Mouse (Mus musculus) erythroblast, embryonic 14.5 days (primary cell): ENCODE measurements around the gene Tmc2. TPM values are rescaled to one million over a fixed set of nuclear protein-coding genes. Genes with fewer than 3 reads are reported as not detected.

ENCODE experiments used
- H3K27me3 ChIP-seq: 2 replicates; pipeline ENCODE4 v1.6.1; 2012; ENCODE audit warnings: inconsistent platforms; ENCODE audit not compliant: control insufficient read depth
- H3K36me3 ChIP-seq: 2 replicates; pipeline ENCODE4 v1.6.1; 2012; ENCODE audit warnings: mild to moderate bottlenecking, inconsistent platforms; ENCODE audit not compliant: control insufficient read depth
- H3K4me1 ChIP-seq: 2 replicates; pipeline ENCODE4 v1.6.1; 2012; ENCODE audit warnings: inconsistent platforms; ENCODE audit not compliant: control insufficient read depth
- H3K4me3 ChIP-seq: replicated peaks from 2 replicates; pipeline ENCODE3; 2012; ENCODE audit warnings: moderate library complexity, mild to moderate bottlenecking, inconsistent platforms
- H3K9me3 ChIP-seq: 2 replicates; pipeline ENCODE4 v1.6.1; 2012; ENCODE audit warnings: low read length, inconsistent platforms, mixed read lengths; ENCODE audit not compliant: control insufficient read depth
- GATA1 ChIP-seq: IDR thresholded peaks from 2 replicates; pipeline ENCODE4 v1.6.1; 2012; ENCODE audit warnings: low read length, inconsistent platforms, mixed read lengths
- TAL1 ChIP-seq: IDR thresholded peaks from 3 replicates; pipeline ENCODE4 v1.6.1; 2012; ENCODE audit warnings: low read length, inconsistent platforms, mixed read lengths
- polyA plus RNA-seq: library from polyadenylated mRNA; stranded (reverse); fragments of >175 nt; gene quantifications from 2 replicates; pipeline ENCODE4 v1.2.3, GENCODE M21; 2012

The Tmc2 gene
- polyA plus RNA-seq, 1 experiment: not detected

DNA sequence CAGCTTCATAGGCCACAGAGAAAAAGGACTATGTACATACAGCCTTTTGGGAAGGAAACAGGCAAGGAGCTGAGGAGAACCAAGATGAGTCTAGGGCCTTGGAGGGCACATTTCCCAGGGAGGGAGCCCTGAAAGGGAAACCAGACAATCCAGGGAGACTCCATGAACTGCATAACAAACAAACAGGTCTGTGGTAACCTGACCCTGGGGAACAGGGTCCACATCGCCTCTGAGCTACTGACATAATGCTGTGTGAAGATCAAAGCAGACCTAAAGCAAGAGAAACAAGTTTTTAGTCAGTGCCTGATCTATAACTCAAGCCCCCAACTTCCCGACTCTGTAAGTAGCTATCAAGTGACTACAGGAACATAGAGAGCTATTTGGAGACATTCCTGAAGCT is 23.3 kb upstream of the Tmc2 start:
- Histone ChIP-seq H3K36me3 (peaks cover 98% of the 10 kb centered on the region), H3K4me3 (no peak overlapping the region), H3K9me3 (no peaks in the 10 kb centered on the region), H3K27me3 (no peaks in the 10 kb centered on the region), H3K4me1 (peaks cover 7% of the 10 kb centered on the region)
- no peak for TF ChIP-seq GATA1
- TF ChIP-seq TAL1: no peak

DNA sequence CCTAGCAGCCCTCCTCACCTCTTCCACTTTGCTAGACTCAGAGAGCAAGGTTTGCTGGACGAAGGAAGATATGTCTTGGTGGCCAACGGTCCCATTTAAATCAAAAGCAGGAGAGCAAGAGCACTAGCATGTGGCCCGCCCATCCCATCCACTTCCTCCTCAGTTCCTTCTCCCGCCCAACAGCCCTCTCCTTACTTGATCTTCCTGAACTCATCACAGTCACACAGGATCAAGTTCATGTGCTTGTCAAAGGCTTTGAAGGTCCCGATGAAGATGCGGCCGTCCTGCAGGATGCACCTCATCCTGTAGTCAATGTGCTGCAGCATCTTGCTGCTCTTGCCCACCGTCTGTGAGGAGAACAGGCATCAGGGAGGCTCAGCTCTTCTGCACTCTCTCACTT is 18.2 kb upstream of the Tmc2 start:
- peaks cover 59% of the 10 kb centered on the region for H3K36me3 ChIP-seq
- no peaks in the 10 kb centered on the region for H3K9me3 ChIP-seq
- peaks cover 32% of the 10 kb centered on the region for H3K4me1 ChIP-seq
- TF ChIP-seq GATA1 (no peak), TAL1 (no peak)
- no peaks in the 10 kb centered on the region for H3K27me3 ChIP-seq
- H3K4me3 ChIP-seq: peak overlapping the region; percentile 99

DNA sequence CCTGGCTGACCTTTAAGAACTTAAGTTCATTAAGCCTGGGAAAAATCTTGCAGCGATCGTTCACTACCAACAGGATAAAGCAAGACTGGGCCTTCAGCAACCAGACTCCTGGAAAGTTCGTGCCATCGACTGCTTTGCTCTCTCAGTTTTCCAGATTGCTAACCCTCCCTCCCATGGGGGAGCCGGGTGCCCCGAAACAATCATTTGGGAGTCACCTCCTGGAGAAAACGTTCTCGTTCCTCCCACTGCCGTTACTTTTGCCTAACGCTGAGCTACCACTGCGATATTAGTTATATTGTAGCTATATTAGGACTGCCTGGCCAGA is 16.7 kb upstream of the Tmc2 start:
- H3K27me3 ChIP-seq: no peaks in the 10 kb centered on the region
- H3K36me3 ChIP-seq: peaks cover 44% of the 10 kb centered on the region
- H3K4me1 ChIP-seq: peaks cover 32% of the 10 kb centered on the region
- TF ChIP-seq TAL1 (no peak), GATA1 (no peak)
- no peaks in the 10 kb centered on the region for H3K9me3 ChIP-seq
- H3K4me3 ChIP-seq: peak overlapping the region; percentile 99

DNA sequence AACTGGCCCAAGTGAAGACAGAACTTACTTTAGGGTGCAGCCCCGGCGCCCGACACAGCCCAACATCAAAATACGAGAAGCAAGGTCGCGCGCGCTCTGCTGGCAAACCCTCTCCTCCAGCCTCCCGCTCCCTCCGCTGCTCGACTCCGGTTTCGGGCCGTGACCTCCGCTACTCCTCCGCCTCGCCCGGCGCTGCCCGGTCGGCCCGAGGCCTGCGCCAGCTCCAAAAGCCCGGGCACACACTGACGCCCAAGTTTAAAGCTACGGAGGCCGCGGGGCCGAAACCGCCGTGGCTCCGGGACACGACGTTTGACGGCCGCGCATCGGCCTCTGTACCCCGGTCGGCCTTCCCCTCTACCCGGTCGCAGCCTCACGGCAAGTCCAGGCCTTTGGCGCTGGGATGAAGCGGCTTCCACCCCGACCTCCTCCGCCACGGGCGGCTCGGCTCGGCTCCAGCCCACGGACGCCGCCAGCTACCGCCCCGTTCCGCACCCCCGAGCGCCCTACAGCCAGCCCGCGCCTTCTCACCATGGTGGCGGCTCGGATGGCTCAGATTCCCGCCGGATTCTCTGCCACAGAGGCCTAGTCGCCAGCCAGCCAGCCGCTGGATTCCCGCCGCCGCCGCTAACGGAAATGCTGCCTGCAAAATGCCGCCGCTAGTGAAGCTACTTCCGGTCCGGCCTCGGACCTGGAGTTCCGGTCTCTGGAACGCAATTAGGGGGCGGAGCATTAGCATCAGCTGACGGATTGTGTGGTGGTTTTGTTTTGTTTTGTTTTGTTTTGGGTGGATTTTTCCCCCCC is 16.1 kb upstream of the Tmc2 start, which contains the start of gene Snrpb:
Gene Snrpb, minus strand, starts transcription at position 698 of the 801 bp plus-strand sequence.
- Histone ChIP-seq H3K4me1 (peaks cover 32% of the 10 kb centered on the region), H3K4me3 (peak within 1 kb of the TSS; percentile 99), H3K27me3 (peaks cover 3% of the 10 kb centered on the region; the same call in 1 of the 2 replicates), H3K36me3 (peaks cover 38% of the 10 kb centered on the region), H3K9me3 (no peaks in the 10 kb centered on the region)
- TF ChIP-seq GATA1: no peak

DNA sequence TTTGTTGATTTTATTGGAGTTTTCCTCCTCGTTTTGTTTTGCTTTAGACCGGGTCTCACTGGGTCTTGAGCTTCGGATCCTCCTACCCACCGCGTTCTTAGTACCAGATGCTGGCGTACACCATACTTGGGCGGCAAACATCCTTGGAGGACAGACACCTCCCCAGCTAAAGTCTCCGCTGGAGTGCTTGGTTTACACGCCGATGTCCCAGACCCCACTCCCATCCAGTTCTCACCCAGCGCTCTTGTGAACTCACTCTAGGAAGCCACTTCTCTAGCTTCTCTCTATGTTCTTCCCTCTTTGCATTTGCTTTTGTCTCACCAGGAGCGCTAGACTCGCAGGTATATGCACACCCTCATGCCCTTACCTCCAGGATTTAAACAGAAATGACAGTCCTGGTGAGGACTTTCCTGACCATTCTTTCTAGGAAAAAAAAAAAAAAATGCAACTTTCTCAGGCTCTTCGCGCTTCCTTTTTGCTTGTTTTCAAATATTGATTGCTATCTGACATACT is 15.4 kb upstream of the Tmc2 start:
- Histone ChIP-seq H3K4me3 (peak overlapping the region; percentile 99), H3K36me3 (peaks cover 32% of the 10 kb centered on the region), H3K27me3 (peaks cover 4% of the 10 kb centered on the region; the same call in 1 of the 2 replicates), H3K9me3 (no peaks in the 10 kb centered on the region), H3K4me1 (peaks cover 32% of the 10 kb centered on the region)
- TF ChIP-seq TAL1: no peak
- TF ChIP-seq GATA1: no peak

DNA sequence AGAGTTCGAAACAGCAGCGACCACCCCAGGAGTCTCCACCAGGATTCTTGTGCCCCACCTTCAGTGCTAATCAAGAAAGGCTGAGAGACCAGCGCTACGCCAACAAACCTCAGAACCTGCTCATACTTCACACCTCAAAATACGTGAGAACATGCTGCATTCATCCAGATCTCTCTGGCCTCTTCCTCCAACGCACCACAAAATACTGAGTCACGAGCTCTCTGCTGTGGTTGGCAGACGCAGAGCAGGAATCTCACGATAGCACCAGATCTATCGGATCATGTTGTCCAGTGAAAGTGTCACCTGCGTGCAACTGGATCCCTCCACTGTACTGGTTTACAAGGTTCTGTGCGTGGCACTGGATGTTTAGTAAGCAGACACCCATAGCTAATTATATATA is 6.6 kb upstream of the Tmc2 start:
- Histone ChIP-seq H3K4me1 (no peaks in the 10 kb centered on the region), H3K27me3 (peaks cover 9% of the 10 kb centered on the region), H3K4me3 (no peak overlapping the region), H3K36me3 (no peaks in the 10 kb centered on the region), H3K9me3 (no peaks in the 10 kb centered on the region)
- TF ChIP-seq TAL1 (no peak), GATA1 (no peak)

DNA sequence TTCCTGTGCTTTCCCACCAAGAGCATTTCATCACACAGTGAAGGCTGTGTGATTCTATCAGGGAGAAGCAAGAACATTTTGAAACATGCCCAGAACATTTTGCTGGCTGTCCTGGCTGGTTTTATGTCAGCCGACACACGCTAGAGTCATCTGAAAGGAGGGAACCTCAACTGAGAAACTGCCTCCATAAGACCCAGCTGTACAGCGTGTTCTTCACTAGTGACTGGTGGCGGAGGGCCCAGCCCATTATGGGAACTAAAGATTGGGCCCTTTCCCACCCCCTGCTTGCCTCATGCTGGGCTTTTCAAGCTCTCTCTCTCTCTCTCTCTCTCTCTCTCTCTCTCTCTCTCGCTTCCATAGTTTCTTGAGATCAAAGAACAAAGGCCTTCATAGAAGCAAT is 6.0 kb downstream of the Tmc2 start:
- TF ChIP-seq TAL1 (no peak), GATA1 (no peak)
- Histone ChIP-seq H3K27me3 (no peaks in the 10 kb centered on the region), H3K9me3 (peaks cover 4% of the 10 kb centered on the region), H3K4me3 (no peak overlapping the region), H3K36me3 (no peaks in the 10 kb centered on the region), H3K4me1 (no peaks in the 10 kb centered on the region)

DNA sequence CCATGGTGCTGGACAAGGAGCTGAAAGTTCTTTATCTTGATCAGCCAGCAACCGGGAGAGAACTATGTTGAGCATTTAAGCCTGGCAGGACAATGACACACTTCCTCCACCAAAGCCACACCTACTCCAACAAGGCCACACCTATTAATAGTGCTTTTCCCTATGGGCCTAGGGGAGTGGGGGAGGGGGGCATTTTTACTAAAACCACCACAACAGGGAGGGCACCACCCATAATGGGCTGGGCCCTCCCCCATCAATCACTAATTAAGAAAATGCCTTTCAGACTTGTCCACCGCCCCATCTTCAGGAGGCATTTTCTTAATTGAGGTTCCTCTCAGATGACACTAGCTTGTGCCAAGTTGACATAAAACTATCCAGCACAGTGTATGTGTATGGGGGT is 12.4 kb downstream of the Tmc2 start:
- no peak overlapping the region for H3K4me3 ChIP-seq
- peaks cover 4% of the 10 kb centered on the region for H3K9me3 ChIP-seq
- TF ChIP-seq GATA1: no peak
- TF ChIP-seq TAL1: no peak
- H3K27me3 ChIP-seq: no peaks in the 10 kb centered on the region
- H3K36me3 ChIP-seq: no peaks in the 10 kb centered on the region
- no peaks in the 10 kb centered on the region for H3K4me1 ChIP-seq

DNA sequence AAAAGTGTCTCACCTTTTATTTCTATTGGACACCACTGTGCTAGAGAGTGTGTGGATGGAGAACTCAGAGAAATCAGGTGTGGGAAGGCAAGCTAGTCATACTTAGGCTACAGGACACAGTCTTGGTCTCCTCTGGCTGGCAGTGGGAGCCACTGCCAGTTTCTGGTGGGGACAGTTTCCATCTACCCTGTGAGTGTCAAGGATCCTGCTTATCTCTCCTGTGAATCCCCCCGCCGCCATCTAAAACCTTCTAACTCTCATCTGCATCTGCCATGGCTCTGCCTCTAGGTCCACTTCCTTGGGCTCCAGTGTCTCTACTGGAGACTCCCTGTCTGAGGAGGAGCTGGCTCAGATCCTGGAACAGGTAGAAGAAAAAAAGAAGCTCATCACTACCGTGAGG is 13.0 kb downstream of the Tmc2 start:
- H3K4me3 ChIP-seq: no peak overlapping the region
- TF ChIP-seq TAL1 (no peak), GATA1 (no peak)
- no peaks in the 10 kb centered on the region for H3K4me1 ChIP-seq
- H3K9me3 ChIP-seq: peaks cover 4% of the 10 kb centered on the region
- no peaks in the 10 kb centered on the region for H3K36me3 ChIP-seq
- no peaks in the 10 kb centered on the region for H3K27me3 ChIP-seq

DNA sequence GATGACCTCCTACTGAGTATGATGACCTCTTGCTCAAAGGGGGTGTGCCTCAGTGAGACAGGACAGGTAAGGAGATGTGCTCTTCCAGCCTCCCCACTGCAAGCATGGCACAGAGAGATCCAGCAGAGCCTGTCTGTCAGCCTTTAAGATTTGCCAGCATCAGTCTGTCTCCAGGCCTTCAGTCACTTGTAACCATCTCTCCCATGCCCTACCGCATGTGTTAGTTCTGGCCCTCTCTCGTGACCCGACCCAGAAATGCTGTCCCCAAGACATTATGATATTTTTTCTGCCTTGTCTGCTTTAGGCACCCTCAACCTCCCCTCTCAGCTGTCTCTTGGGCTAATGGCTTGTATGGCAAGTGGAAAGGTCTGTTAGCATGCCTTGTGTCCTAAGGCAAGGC is 14.6 kb downstream of the Tmc2 start:
- Histone ChIP-seq H3K9me3 (peaks cover 3% of the 10 kb centered on the region), H3K4me1 (no peaks in the 10 kb centered on the region), H3K27me3 (0 out of 2 replicates have a peak, but pooled peaks cover 2% of the 10 kb centered on the region), H3K4me3 (no peak overlapping the region), H3K36me3 (no peaks in the 10 kb centered on the region)
- TF ChIP-seq TAL1 (no peak), GATA1 (no peak)
